Mouse (Mus musculus) layer of hippocampus, adult 2 months (tissue): ENCODE data around the gene Clpsl2. TPM values are rescaled to one million over a fixed set of nuclear protein-coding genes. Genes with fewer than 3 reads are reported as not detected.
A peak's percentile ranks its signal among the peaks of the same experiment; 100 is the strongest.

Experiments used
- DNase-seq, 2 experiments: peaks; one replicate each; pipeline ENCODE4 v3.0.0; 2022; ENCODE audit warnings: low spot score in 2 of 2
- H3K27ac ChIP-seq: fragments of 200-600 bp; 2 replicates; pipeline ENCODE4 v1.8.1; 2022
- H3K4me3 ChIP-seq: fragments of 200-600 bp; 2 replicates; pipeline ENCODE4 v1.8.1; 2022; ENCODE audit warnings: mild to moderate bottlenecking
- CTCF ChIP-seq: fragments of 200-600 bp; conservative IDR thresholded peaks from 2 replicates; pipeline ENCODE4 v1.8.1; 2022; ENCODE audit warnings: antibody characterized with exemption, mild to moderate bottlenecking, moderate library complexity
- long read RNA-seq, 2 experiments: library from polyadenylated mRNA; stranded (forward); transcript quantifications; one replicate each; pipeline ENCODE4 v2.0.0; 2021; ENCODE audit warnings: borderline mapping rate in 2 of 2
- total RNA-seq, 2 experiments: library from RNA; stranded (reverse); gene quantifications; 2 replicates each; pipeline ENCODE4 v1.2.3; 2021

Clpsl2 gene
- not detected for total RNA-seq
- long read RNA-seq, experiment 1, result 0 reads
- long read RNA-seq, experiment 2, result 0 reads

DNA sequence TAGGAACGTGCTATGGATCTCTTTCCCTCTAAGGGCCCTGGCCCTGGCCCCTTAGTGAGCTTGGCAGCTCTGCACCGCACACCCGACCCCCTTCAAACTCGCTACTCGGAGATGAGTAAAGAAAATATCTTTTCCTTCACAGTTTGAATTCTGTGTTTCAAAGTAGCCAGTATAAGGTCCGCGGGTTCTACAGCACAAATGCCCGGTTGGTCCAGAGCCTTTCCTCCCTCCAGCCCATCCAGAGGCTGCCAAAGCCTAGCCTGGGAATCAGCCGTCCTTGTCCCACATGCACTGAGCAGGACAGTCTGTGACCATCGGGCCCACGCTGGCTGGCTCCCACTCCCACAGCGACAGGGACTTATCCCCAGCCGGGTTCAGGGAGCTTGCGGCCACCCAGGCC, at the start of gene Clpsl2:
Clpsl2 (plus strand) TSS at position 301 of the 400 bp plus-strand sequence.
- H3K27ac ChIP-seq, result no peak within 1 kb of the TSS
- TF ChIP-seq CTCF, result no peak
- DNase-seq, result no peak
- no peak within 1 kb of the TSS for H3K4me3 ChIP-seq

DNA sequence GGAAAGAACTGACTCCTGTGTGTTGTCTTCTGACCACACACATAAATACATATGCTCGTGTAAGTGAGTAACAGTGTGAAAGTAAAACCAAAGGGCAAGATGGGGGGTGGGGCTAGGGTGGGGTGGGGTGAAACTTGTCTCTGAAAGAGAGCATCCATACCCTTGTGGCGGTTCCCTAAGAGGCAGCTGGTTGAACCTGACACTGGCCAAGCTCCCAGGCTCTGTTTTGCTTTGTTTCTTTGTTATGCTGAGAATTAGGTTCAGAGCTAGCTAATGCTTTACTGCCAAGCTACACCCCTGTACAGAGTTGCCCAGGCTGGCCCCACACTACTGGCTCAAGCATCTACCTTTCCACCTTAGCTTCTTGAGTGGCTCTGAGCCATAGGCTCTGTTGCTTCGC, 48.7 kb upstream of the Clpsl2 start:
- TF ChIP-seq CTCF, result no peak
- no peak overlapping the region for H3K27ac ChIP-seq
- H3K4me3 ChIP-seq, result no peak overlapping the region
- DNase-seq, result no peak

DNA sequence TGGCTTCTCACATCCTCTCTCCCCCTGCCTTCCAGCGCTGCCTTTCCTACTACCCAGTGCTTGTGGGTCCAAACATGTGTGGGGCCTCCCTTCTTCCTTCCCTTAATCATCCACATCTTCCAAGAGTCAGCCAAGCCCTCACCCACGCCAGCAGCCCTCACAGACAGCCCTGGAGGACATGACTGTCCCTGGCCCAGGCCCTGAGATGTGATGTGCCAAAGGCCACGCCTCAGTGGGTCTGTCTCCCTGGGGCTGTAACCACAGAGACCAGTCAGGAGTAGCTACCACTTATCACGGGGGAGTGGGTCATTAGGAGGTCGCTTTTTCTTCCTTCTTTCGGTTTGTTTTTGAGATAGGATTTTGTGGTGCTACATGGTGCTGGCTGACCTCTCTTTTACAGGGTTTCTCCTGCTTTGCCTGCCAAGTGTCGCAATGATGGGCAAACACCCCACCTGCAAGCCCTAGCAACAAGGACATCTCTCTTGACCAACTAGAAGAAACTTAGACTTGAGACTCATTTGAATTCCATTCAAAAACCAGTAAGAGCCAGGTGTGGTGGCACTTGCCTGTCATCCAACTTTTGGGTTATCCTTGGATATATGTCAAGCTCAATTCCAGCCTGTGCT, 46.9 kb upstream of the Clpsl2 start:
- TF ChIP-seq CTCF, result no peak
- Histone ChIP-seq H3K27ac (no peak overlapping the region), H3K4me3 (no peak overlapping the region)
- no peak for DNase-seq

DNA sequence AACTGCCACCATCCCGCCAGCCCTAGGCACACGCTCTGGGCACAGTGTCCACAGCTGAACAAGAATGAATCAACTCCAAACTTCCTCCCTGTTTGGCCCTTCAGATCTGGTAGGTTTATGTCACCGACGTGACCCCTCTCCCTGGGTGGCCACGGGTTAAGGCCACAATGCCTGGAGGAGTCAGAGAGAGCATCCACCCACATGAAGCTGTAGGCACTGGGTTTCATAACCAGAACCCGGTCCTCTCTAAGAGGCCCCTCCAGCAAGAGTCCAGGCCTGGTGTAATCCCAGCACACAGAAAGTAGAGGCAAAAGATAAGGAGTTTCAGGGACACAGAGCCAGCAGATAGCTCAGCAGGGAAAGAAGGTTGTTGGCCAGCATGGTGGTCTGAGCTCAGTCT, 45.0 kb upstream of the Clpsl2 start:
- no peak overlapping the region for H3K4me3 ChIP-seq

DNA sequence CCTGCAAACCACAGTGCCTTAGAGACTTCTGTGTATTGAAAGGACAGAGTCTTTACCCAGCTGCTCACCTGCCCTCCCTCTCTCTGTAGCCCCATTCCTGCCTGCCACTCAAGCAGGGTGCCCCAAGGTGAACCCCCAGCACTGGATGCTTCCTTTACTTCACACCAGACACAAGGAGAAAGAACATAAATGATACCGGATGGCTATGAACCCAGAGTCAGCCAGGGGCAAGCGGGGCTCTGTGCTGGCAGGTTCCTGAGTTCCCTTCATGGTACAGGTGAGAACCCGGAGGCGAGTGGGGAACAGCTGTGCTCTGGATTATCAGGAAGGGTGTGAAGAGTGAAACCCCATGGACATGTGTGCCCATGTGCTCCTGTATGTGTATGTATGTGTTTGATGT, 43.6 kb upstream of the Clpsl2 start:
- TF ChIP-seq CTCF, result no peak
- Histone ChIP-seq H3K27ac (no peak overlapping the region), H3K4me3 (no peak overlapping the region)
- no peak for DNase-seq

More for the DNA sequence above, 45.0 kb upstream of the Clpsl2 start:
- no peak for DNase-seq
- H3K27ac ChIP-seq, result no peak overlapping the region
- TF ChIP-seq CTCF, result no peak

- H3K4me3 ChIP-seq, result no peak overlapping the region
- TF ChIP-seq CTCF, result no peak
- DNase-seq, result no peak
- H3K27ac ChIP-seq, result no peak overlapping the region
These were observed 42.3 kb upstream of the Clpsl2 start for GRCm38 (mm10) chr17:28506895-28507294.

- DNase-seq, result no peak
- Histone ChIP-seq H3K4me3 (no peak overlapping the region), H3K27ac (no peak overlapping the region)
- no peak for TF ChIP-seq CTCF
These were observed 41.7 kb upstream of the Clpsl2 start for GRCm38 (mm10) chr17:28507496-28507895.

GRCm38 (mm10) chr17:28510445-28511342, 38.5 kb upstream of the Clpsl2 start:
- no peak overlapping the region for H3K27ac ChIP-seq
- DNase-seq, result no peak
- no peak overlapping the region for H3K4me3 ChIP-seq
- no peak for TF ChIP-seq CTCF

- TF ChIP-seq CTCF, result no peak
- Histone ChIP-seq H3K4me3 (no peak overlapping the region), H3K27ac (peak overlapping the region; percentile 18; the same call in 1 of the 2 replicates)
- no peak for DNase-seq
These were observed 37.3 kb upstream of the Clpsl2 start for GRCm38 (mm10) chr17:28511616-28512541.

GRCm38 (mm10) chr17:28512696-28513095, 36.5 kb upstream of the Clpsl2 start:
- Histone ChIP-seq H3K27ac (peak overlapping the region; percentile 18; the same call in 1 of the 2 replicates), H3K4me3 (no peak overlapping the region)
- no peak for TF ChIP-seq CTCF
- DNase-seq, result no peak

- Histone ChIP-seq H3K4me3 (no peak overlapping the region), H3K27ac (peak overlapping the region; percentile 62; the same call in 1 of the 2 replicates)
- no peak for TF ChIP-seq CTCF
- DNase-seq, result no peak
These were observed 35.9 kb upstream of the Clpsl2 start for GRCm38 (mm10) chr17:28513337-28513736.

DNA sequence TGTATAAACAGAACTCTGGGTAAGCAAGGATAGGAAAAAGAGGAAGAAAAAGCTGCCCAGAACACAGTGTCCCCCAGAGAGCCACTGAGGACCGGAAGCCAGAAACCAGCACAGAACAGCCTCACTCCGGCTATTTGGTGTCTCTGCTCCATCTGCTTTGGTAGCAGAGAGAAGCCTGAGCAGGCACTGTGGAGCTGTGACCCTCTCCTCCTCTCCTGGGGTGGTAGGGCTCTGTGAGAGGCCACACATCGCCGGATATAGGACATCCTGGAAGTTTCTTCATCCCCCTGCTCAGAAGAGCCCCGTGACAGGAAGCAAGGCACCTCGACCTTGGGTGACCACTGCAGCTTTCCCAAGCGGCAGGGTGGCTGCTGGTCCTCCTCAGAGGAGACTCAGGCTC, 35.4 kb upstream of the Clpsl2 start:
- peak overlapping the region; percentile 62; the same call in 1 of the 2 replicates for H3K27ac ChIP-seq
- no peak for DNase-seq
- no peak for TF ChIP-seq CTCF

More for the DNA sequence above, 35.4 kb upstream of the Clpsl2 start:
- no peak overlapping the region for H3K4me3 ChIP-seq
